Mouse (Mus musculus) CH12.LX (cell line): ENCODE results near the gene Mpv17.

Experiments used
- CTCF ChIP-seq, 2 experiments: IDR thresholded peaks in 1 of 2; conservative IDR thresholded peaks in 1 of 2; 2 replicates each; pipeline ENCODE4 v1.5.1; 2011 to 2012; ENCODE audit warnings: low read depth in 2 of 2, low read length in 2 of 2, improper control_type of control experiment in 1 of 2, inconsistent platforms in 1 of 2, mild to moderate bottlenecking in 1 of 2, moderate library complexity in 1 of 2
- EP300 ChIP-seq: IDR thresholded peaks from 2 replicates; pipeline ENCODE4 v1.6.1; 2011; ENCODE audit warnings: low read length, improper control_type of control experiment
- ETS1 ChIP-seq: conservative IDR thresholded peaks from 2 replicates; pipeline ENCODE4 v1.6.1; 2012; ENCODE audit warnings: low read depth, mild to moderate bottlenecking, inconsistent platforms, low read length, improper control_type of control experiment, moderate library complexity
- HCFC1 ChIP-seq: IDR thresholded peaks from 2 replicates; pipeline ENCODE4 v1.6.1; 2012; ENCODE audit warnings: low read depth, mild to moderate bottlenecking, inconsistent platforms, low read length, improper control_type of control experiment
- JUND ChIP-seq: conservative IDR thresholded peaks from 2 replicates; pipeline ENCODE4 v1.6.1; 2011; ENCODE audit warnings: low read depth, low read length, improper control_type of control experiment
- MAX ChIP-seq: IDR thresholded peaks from 2 replicates; pipeline ENCODE4 v1.6.1; 2011; ENCODE audit warnings: low read length, improper control_type of control experiment
- MAZ ChIP-seq: IDR thresholded peaks from 2 replicates; pipeline ENCODE4 v1.6.1; 2012; ENCODE audit warnings: low read depth, mild to moderate bottlenecking, inconsistent platforms, low read length, improper control_type of control experiment, moderate library complexity
- MXI1 ChIP-seq: IDR thresholded peaks from 2 replicates; pipeline ENCODE4 v1.6.1; 2011; ENCODE audit warnings: mild to moderate bottlenecking, low read depth, low read length, improper control_type of control experiment
- NRF1 ChIP-seq: IDR thresholded peaks from 2 replicates; pipeline ENCODE4 v1.6.1; 2014; ENCODE audit warnings: low read depth, mild to moderate bottlenecking, inconsistent platforms, low read length, improper control_type of control experiment, moderate library complexity
- POLR2A ChIP-seq: IDR thresholded peaks from 2 replicates; pipeline ENCODE4 v1.6.1; 2011; ENCODE audit warnings: low read depth, mild to moderate bottlenecking, improper control_type of control experiment, low read length
- SMC3 ChIP-seq: IDR thresholded peaks from 2 replicates; pipeline ENCODE4 v1.6.1; 2011; ENCODE audit warnings: low read depth, low read length, improper control_type of control experiment
- USF2 ChIP-seq: conservative IDR thresholded peaks from 2 replicates; pipeline ENCODE4 v1.6.1; 2011; ENCODE audit warnings: low read depth, low read length, improper control_type of control experiment
- ZMIZ1 ChIP-seq: IDR thresholded peaks from 2 replicates; pipeline ENCODE4 v1.6.1; 2012; ENCODE audit warnings: low read depth, mild to moderate bottlenecking, inconsistent platforms, low read length, improper control_type of control experiment
- ZNF384 ChIP-seq: IDR thresholded peaks from 2 replicates; pipeline ENCODE4 v1.6.1; 2012; ENCODE audit warnings: low read depth, low read length, improper control_type of control experiment, inconsistent platforms

GRCm38 (mm10) chr5:31108000-31108490 is 46.0 kb downstream of the Mpv17 start, which contains the start of gene Slc30a3:
- TF ChIP-seq CTCF (conservative IDR thresholded peaks at IDR 0.05 in 1 of 2, IDR thresholded peaks at IDR 0.05 in 1 of 2; ENCODE audit: low read depth in 2 of 2, low read length in 2 of 2) (no peak), MXI1 (no peak), ZMIZ1 (no peak), EP300 (no peak), ETS1 (no peak), MAZ (no peak), USF2 (no peak), ZNF384 (no peak), HCFC1 (no peak), SMC3 (no peak), POLR2A (no peak), MAX (no peak), JUND (no peak), NRF1 (no peak)
